26 mouse cellular contexts compared by ENCODE assay signal in the genomic region with DNA sequence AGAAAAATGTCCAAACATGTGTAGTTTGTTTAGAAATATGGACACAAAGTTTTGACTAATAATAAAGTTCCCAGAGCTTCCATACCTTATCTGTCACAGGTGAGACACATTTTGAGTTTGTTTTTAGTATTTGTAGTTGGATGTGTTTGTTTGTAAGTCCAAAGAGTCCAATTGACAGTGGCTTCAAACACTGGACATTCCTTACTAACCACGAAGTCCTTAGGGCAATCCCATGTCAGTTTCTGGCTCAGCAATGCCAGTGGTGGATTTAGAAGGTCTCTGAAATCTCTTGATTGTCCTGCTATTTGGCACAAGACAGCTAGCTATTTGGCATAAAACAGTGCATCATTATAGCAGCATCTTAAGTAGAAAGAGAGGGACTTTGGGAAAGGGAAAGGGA.
"Had no signal": no experiment of that assay in that cellular context is flagged by ENCODE, and none has a peak within 500 bp of the region (broad histone marks: within the 10 kb centered on the region; RNA-seq: fewer than 3 reads in every experiment).

No protein-coding gene starts in this region.

- ATAC-seq: hindbrain, embryonic 16.5 days; inflammation-experienced regulatory T-cells, adult 6 months; intestine, embryonic 15.5 days; intestine, postnatal 0 days had no signal

- H3K27ac ChIP-seq: gastrocnemius, adult 2 months; heart, embryonic 10.5 days; hindbrain, embryonic 10.5 days; hindbrain, embryonic 12.5 days; hindbrain, embryonic 14.5 days; intestine, embryonic 15.5 days; kidney, embryonic 15.5 days; kidney, postnatal 0 days; left cerebral cortex, adult 2 months; limb, embryonic 10.5 days; limb, embryonic 12.5 days had no signal

- DNase-seq: gastrocnemius, adult 2 months; gastrocnemius, postnatal 10 days; gastrocnemius, postnatal 25 days; heart, postnatal 10 days; heart, postnatal 4 days; kidney, adult 18-20 months; kidney, adult 8-10 months; kidney, postnatal 14 days; kidney, postnatal 36 days; layer of hippocampus, adult 9-11 months; liver, embryonic 13.5 days; lung, adult 18-20 months had no signal

- H3K4me1 ChIP-seq: heart, embryonic 10.5 days; heart, embryonic 12.5 days; hindbrain, embryonic 10.5 days; hindbrain, embryonic 12.5 days; intestine, embryonic 15.5 days; kidney, embryonic 15.5 days had no signal

- H3K36me3 ChIP-seq: intestine, embryonic 15.5 days had no signal

- H3K9me3 ChIP-seq: intestine, embryonic 15.5 days; limb, embryonic 10.5 days had no signal

- H3K27me3 ChIP-seq: heart, embryonic 12.5 days; hindbrain, embryonic 12.5 days; intestine, embryonic 15.5 days; kidney, embryonic 15.5 days; limb, embryonic 12.5 days; liver, embryonic 13.5 days had no signal

- H3K4me2 ChIP-seq: heart, embryonic 12.5 days; hindbrain, embryonic 12.5 days; hindbrain, embryonic 14.5 days; intestine, embryonic 15.5 days; kidney, embryonic 15.5 days; limb, embryonic 12.5 days; liver, embryonic 13.5 days had no signal

- H3K4me3 ChIP-seq: gastrocnemius, adult 2 months; heart, embryonic 10.5 days; heart, embryonic 12.5 days; hindbrain, embryonic 10.5 days; hindbrain, embryonic 12.5 days; intestine, embryonic 15.5 days; kidney, embryonic 15.5 days; left cerebral cortex, adult 2 months; limb, embryonic 10.5 days; limb, embryonic 12.5 days; liver, embryonic 13.5 days had no signal

- H3K9ac ChIP-seq: heart, embryonic 12.5 days; hindbrain, embryonic 12.5 days; hindbrain, embryonic 14.5 days; intestine, embryonic 15.5 days; kidney, embryonic 15.5 days; limb, embryonic 12.5 days had no signal
